Mouse (Mus musculus) ES-Bruce4 (cell line): ENCODE results near the gene Doc2g. TPM values are rescaled to one million over a fixed set of nuclear protein-coding genes. Genes with fewer than 3 reads are reported as not detected.

Source experiments
- H3K27ac ChIP-seq: 2 replicates; pipeline ENCODE4 v1.5.1; 2012; ENCODE audit warnings: low read length, inconsistent platforms; ENCODE audit not compliant: insufficient read depth
- H3K27me3 ChIP-seq: 2 replicates; pipeline ENCODE4 v1.6.1; 2012; ENCODE audit warnings: mild to moderate bottlenecking, low read length, inconsistent platforms; ENCODE audit not compliant: control insufficient read depth, poor library complexity, insufficient read depth, severe bottlenecking
- H3K36me3 ChIP-seq: 2 replicates; pipeline ENCODE4 v1.6.1; 2012; ENCODE audit warnings: inconsistent platforms, mild to moderate bottlenecking, low read length, moderate library complexity; ENCODE audit not compliant: control insufficient read depth, poor library complexity, insufficient read depth, severe bottlenecking
- H3K4me1 ChIP-seq: one replicate; pipeline ENCODE4 v1.8.1; 2011; ENCODE audit warnings: low read length; ENCODE audit not compliant: control insufficient read depth, insufficient read depth
- H3K4me3 ChIP-seq: 2 replicates; pipeline ENCODE4 v1.5.1; 2011; ENCODE audit warnings: low read depth, mild to moderate bottlenecking, low read length
- H3K9ac ChIP-seq: 2 replicates; pipeline ENCODE4 v1.6.1; 2012; ENCODE audit warnings: low read depth, mild to moderate bottlenecking, inconsistent platforms; ENCODE audit not compliant: poor library complexity, severe bottlenecking
- H3K9me3 ChIP-seq: replicated peaks from 2 replicates; pipeline ENCODE4 v1.6.1; 2012; ENCODE audit warnings: mild to moderate bottlenecking, low read length, inconsistent platforms; ENCODE audit not compliant: control insufficient read depth, poor library complexity, insufficient read depth, severe bottlenecking
- CTCF ChIP-seq: IDR thresholded peaks from one replicate; pipeline ENCODE4 v1.8.1; 2011; ENCODE audit warnings: low read depth, low read length
- EP300 ChIP-seq: IDR thresholded peaks from 2 replicates; pipeline ENCODE4 v1.6.1; 2011; ENCODE audit warnings: low read depth, low read length; ENCODE audit not compliant: insufficient read depth
- POLR2A ChIP-seq: IDR thresholded peaks from one replicate; pipeline ENCODE4 v1.8.1; 2011; ENCODE audit warnings: low read length; ENCODE audit not compliant: insufficient read depth
- polyA plus RNA-seq: library from polyadenylated mRNA; stranded (reverse); fragments of >200 nt; gene quantifications from 2 replicates; pipeline ENCODE4 v1.2.4, GENCODE M21; 2011; ENCODE audit warnings: low read depth; ENCODE audit not compliant: missing spikeins, insufficient read depth, insufficient read length

Gene Doc2g
- polyA plus RNA-seq, 1 experiment, result 3.6 TPM

DNA sequence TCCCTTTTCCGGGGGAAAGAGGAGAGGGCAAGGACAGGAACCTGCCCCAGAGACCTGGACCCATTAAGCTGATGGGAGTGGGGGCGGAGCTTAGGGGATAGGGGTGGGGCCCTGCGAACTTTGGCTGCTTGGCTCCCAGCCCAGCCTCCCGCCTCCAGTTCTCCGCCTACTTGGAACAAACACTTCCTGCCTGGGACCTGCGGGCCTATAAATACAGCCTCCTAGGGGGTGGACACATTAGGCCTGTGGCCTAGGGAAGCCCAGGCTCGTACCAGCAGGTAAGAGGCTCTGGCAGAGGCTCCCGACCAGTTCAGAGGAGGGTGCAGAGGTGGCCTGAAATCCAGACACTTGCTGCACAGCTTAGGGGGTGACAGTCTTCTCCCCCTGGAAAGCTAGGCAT is 16.8 kb upstream of the Doc2g start, which contains the start of gene Acy3:
Gene Acy3 (plus strand): TSS at position 237 of the 400 bp plus-strand sequence.
- Histone ChIP-seq H3K27ac (no peak within 1 kb of the TSS), H3K4me1 (peaks cover 4% of the 10 kb centered on the region), H3K36me3 (no peaks in the 10 kb centered on the region), H3K4me3 (no peak within 1 kb of the TSS; the same call in 1 of the 2 replicates), H3K9me3 (no peaks in the 10 kb centered on the region), H3K9ac (no peak within 1 kb of the TSS), H3K27me3 (no peaks in the 10 kb centered on the region)
- TF ChIP-seq POLR2A, result peak; percentile 85
- no peak for TF ChIP-seq EP300

DNA sequence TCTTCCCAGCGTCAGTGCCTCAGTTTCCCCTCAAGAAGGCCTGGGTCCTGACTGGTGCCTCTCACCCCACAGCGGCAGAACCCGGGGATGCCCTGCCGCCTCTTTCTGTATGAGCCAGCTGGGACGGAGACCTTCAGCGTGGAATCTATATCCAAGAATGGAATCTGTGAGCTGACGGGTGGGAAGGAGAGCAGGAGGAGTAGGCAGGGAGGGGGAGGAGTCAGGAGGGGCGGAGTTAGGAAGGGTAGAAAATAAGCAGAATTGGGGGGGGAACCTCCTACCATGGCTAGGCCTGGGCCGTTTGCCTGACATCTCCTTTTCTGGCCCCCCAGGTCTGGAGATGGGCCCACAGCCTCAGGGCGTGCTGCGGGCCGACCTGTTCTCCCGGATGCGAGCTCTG is 15.0 kb upstream of the Doc2g start:
- H3K4me3 ChIP-seq, result no peak overlapping the region
- H3K9ac ChIP-seq, result no peak overlapping the region
- no peaks in the 10 kb centered on the region for H3K27me3 ChIP-seq
- H3K36me3 ChIP-seq, result no peaks in the 10 kb centered on the region
- H3K4me1 ChIP-seq, result peaks cover 4% of the 10 kb centered on the region
- H3K27ac ChIP-seq, result no peak overlapping the region
- no peaks in the 10 kb centered on the region for H3K9me3 ChIP-seq
- no peak for TF ChIP-seq CTCF
- TF ChIP-seq EP300, result no peak
- no peak for TF ChIP-seq POLR2A

- H3K9me3 ChIP-seq, result no peaks in the 10 kb centered on the region
- no peaks in the 10 kb centered on the region for H3K36me3 ChIP-seq
Measured at GRCm38 (mm10) chr19:3988750-3989149, 14.4 kb upstream of the Doc2g start.

GRCm38 (mm10) chr19:3990804-3991203 is 12.3 kb upstream of the Doc2g start:
- Histone ChIP-seq H3K27me3 (no peaks in the 10 kb centered on the region), H3K4me1 (peaks cover 2% of the 10 kb centered on the region), H3K9me3 (no peaks in the 10 kb centered on the region), H3K4me3 (no peak overlapping the region), H3K36me3 (no peaks in the 10 kb centered on the region), H3K9ac (no peak overlapping the region), H3K27ac (no peak overlapping the region)
- TF ChIP-seq EP300 (no peak), POLR2A (no peak), CTCF (no peak)

More at GRCm38 (mm10) chr19:3988750-3989149, 14.4 kb upstream of the Doc2g start:
- H3K27ac ChIP-seq, result no peak overlapping the region
- peak; percentile 32 for TF ChIP-seq CTCF
- TF ChIP-seq POLR2A, result no peak
- H3K4me1 ChIP-seq, result peaks cover 3% of the 10 kb centered on the region
- H3K9ac ChIP-seq, result no peak overlapping the region
- no peak overlapping the region for H3K4me3 ChIP-seq
- no peaks in the 10 kb centered on the region for H3K27me3 ChIP-seq

DNA sequence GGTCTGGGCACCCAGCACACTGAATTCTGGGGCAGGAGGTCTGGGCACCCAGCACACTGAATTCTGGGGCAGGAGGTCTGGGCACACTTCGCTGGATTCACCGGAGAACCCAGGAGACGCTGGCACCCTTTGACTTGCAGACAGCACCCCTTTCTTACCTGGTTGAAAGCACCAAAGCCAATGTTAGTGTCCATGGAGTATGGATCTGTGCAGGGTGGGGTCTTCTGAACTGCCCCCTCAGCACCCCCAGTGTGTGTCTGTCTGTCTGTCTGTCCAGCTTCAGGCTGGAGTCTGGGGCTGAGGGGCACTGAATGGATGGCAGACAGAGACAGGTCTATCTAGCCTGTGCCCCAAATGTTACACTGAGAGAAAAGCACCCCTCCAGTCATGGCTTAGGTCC is 11.6 kb upstream of the Doc2g start:
- Histone ChIP-seq H3K27ac (no peak overlapping the region), H3K4me1 (no peaks in the 10 kb centered on the region), H3K27me3 (no peaks in the 10 kb centered on the region), H3K9ac (no peak overlapping the region), H3K36me3 (no peaks in the 10 kb centered on the region), H3K9me3 (no peaks in the 10 kb centered on the region), H3K4me3 (no peak overlapping the region)
- TF ChIP-seq POLR2A (no peak), EP300 (no peak)

DNA sequence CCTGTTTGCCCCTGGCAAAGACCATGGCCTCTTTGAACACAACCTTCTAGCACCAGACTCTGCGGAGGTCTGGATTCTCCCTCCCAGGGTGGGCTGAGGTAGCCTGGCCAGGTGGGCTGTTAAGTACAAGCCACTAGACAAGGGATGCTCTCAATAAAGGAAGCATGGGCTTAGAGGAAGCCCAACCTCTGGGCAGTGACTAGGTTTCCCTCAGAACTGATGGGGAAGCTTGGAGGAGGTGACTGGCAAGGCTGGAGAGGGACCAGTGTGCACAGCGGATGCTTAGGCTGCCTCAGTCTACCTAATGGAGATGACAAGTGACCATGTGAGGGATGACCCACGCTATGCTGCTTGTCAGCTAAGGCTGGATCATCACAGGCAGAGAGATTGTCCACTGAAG is 11.1 kb upstream of the Doc2g start:
- H3K9me3 ChIP-seq, result no peaks in the 10 kb centered on the region
- TF ChIP-seq POLR2A (no peak), EP300 (no peak), CTCF (no peak)
- no peak overlapping the region for H3K27ac ChIP-seq
- H3K36me3 ChIP-seq, result no peaks in the 10 kb centered on the region
- H3K27me3 ChIP-seq, result no peaks in the 10 kb centered on the region
- H3K4me3 ChIP-seq, result no peak overlapping the region
- H3K9ac ChIP-seq, result no peak overlapping the region
- H3K4me1 ChIP-seq, result no peaks in the 10 kb centered on the region
